Comparison of ENCODE assay signal across 8 mouse cellular contexts in genomic region chr16:77013427-77014320, GRCm38 (mm10). TPM values are rescaled to one million over a fixed set of nuclear protein-coding genes. Genes with fewer than 3 reads are reported as not detected.
DNase-seq lines count a peak whose midpoint lies in the region; ATAC-seq lines count a peak whose summit lies in the region.

Gene Usp25, plus strand, starts transcription at chr16:77013706.

- ATAC-seq in forebrain, embryonic 11.5 days (replicated peaks; ENCODE audit: low FRiP score), result peak; percentile 97
- ATAC-seq in heart, embryonic 15.5 days (replicated peaks; ENCODE audit: insufficient number of reproducible peaks, insufficient read depth, low FRiP score, low read depth), result peak; percentile 93
- peak; percentile 90 for ATAC-seq in liver, embryonic 15.5 days (ENCODE audit: insufficient read depth)
- ATAC-seq in neural tube, embryonic 11.5 days (ENCODE audit: insufficient read depth, low FRiP score, low TSS enrichment), result peak; percentile 97
- peak; percentile 96 for ATAC-seq in stomach, embryonic 16.5 days (ENCODE audit: insufficient read depth, low FRiP score)

- no peaks in the 10 kb centered on the region for H3K9me3 ChIP-seq in forebrain, embryonic 11.5 days (ENCODE audit: control insufficient read depth, low read length)
- H3K9me3 ChIP-seq in heart, embryonic 15.5 days (replicated peaks), result no peaks in the 10 kb centered on the region
- no peaks in the 10 kb centered on the region for H3K9me3 ChIP-seq in liver, embryonic 15.5 days (replicated peaks)
- no peaks in the 10 kb centered on the region for H3K9me3 ChIP-seq in neural tube, embryonic 11.5 days (ENCODE audit: control insufficient read depth, low read length)
- no peaks in the 10 kb centered on the region for H3K9me3 ChIP-seq in stomach, embryonic 16.5 days (replicated peaks; ENCODE audit: control insufficient read depth, low read length)

- no peaks in the 10 kb centered on the region for H3K36me3 ChIP-seq in forebrain, embryonic 11.5 days (ENCODE audit: control insufficient read depth, insufficient read depth, low read length)
- no peaks in the 10 kb centered on the region for H3K36me3 ChIP-seq in heart, embryonic 15.5 days
- peaks cover 7% of the 10 kb centered on the region for H3K36me3 ChIP-seq in liver, embryonic 15.5 days (replicated peaks)
- no peaks in the 10 kb centered on the region for H3K36me3 ChIP-seq in neural tube, embryonic 11.5 days (ENCODE audit: control insufficient read depth, insufficient read depth, low read length)
- no peaks in the 10 kb centered on the region for H3K36me3 ChIP-seq in stomach, embryonic 16.5 days (ENCODE audit: control insufficient read depth, insufficient read depth, low read length)

- peak; percentile 86 to 88 for DNase-seq in CD8-positive naive resting alpha-beta T cell, adult 2 months (ENCODE audit: low read depth in 2 of 2, low spot score in 2 of 2)
- peak; percentile 70 for DNase-seq in c-Kit-positive CD71-negative TER-119-negative erythroid progenitor cells, embryonic 14.5 days (ENCODE audit: low read depth)
- DNase-seq in forebrain, embryonic 11.5 days (ENCODE audit: low spot score), result peak; percentile 96
- peak; percentile 96 for DNase-seq in kidney, postnatal 14 days
- peak; percentile 89 for DNase-seq in neural tube, embryonic 11.5 days (ENCODE audit: low spot score)

- peak within 1 kb of the TSS; percentile 62; the same call in 1 of the 2 replicates for H3K27ac ChIP-seq in forebrain, embryonic 11.5 days (ENCODE audit: low read depth, low read length)
- H3K27ac ChIP-seq in heart, embryonic 15.5 days, result peak within 1 kb of the TSS; percentile 94
- peak within 1 kb of the TSS; percentile 94 for H3K27ac ChIP-seq in liver, embryonic 15.5 days (replicated peaks)
- H3K27ac ChIP-seq in neural tube, embryonic 11.5 days (ENCODE audit: low read depth, low read length), result peak within 1 kb of the TSS; percentile 82
- peak within 1 kb of the TSS; percentile 94 for H3K27ac ChIP-seq in stomach, embryonic 16.5 days (ENCODE audit: low read length)

- WGBS in forebrain, embryonic 11.5 days, result under 1% methylated on average over 61 of the region's 126 CpGs
- WGBS in heart, embryonic 15.5 days, result under 1% methylated on average over 109 of the region's 126 CpGs
- under 1% methylated on average over 119 of the region's 126 CpGs for WGBS in liver, embryonic 15.5 days (ENCODE audit: insufficient replicate concordance)
- WGBS in neural tube, embryonic 11.5 days, result under 1% methylated on average over 96 of the region's 126 CpGs
- under 1% methylated on average over 120 of the region's 126 CpGs for WGBS in stomach, embryonic 16.5 days

- no peaks in the 10 kb centered on the region for H3K27me3 ChIP-seq in forebrain, embryonic 11.5 days (ENCODE audit: control insufficient read depth, insufficient read depth, low read length)
- no peaks in the 10 kb centered on the region for H3K27me3 ChIP-seq in heart, embryonic 15.5 days
- H3K27me3 ChIP-seq in liver, embryonic 15.5 days, result no peaks in the 10 kb centered on the region
- no peaks in the 10 kb centered on the region for H3K27me3 ChIP-seq in neural tube, embryonic 11.5 days (ENCODE audit: control insufficient read depth, insufficient read depth, low read length)
- no peaks in the 10 kb centered on the region for H3K27me3 ChIP-seq in stomach, embryonic 16.5 days (ENCODE audit: control insufficient read depth, insufficient read depth, low read length)

- peak within 1 kb of the TSS; percentile 80 for H3K9ac ChIP-seq in forebrain, embryonic 11.5 days (ENCODE audit: low read length)
- peak within 1 kb of the TSS; percentile 97 for H3K9ac ChIP-seq in heart, embryonic 15.5 days
- peak within 1 kb of the TSS; percentile 98 for H3K9ac ChIP-seq in liver, embryonic 15.5 days
- peak within 1 kb of the TSS; percentile 88 for H3K9ac ChIP-seq in neural tube, embryonic 11.5 days (ENCODE audit: low read length)
- H3K9ac ChIP-seq in stomach, embryonic 16.5 days (ENCODE audit: low read length), result peak within 1 kb of the TSS; percentile 96

- peak within 1 kb of the TSS; percentile 82 for H3K4me3 ChIP-seq in forebrain, embryonic 11.5 days (ENCODE audit: low read depth, low read length)
- peak within 1 kb of the TSS; percentile 95 for H3K4me3 ChIP-seq in heart, embryonic 15.5 days
- peak within 1 kb of the TSS; percentile 96 for H3K4me3 ChIP-seq in liver, embryonic 15.5 days (replicated peaks)
- peak within 1 kb of the TSS; percentile 81 for H3K4me3 ChIP-seq in neural tube, embryonic 11.5 days (ENCODE audit: low read depth, low read length)
- peak within 1 kb of the TSS; percentile 83 for H3K4me3 ChIP-seq in stomach, embryonic 16.5 days (replicated peaks; ENCODE audit: low read length)

- peaks cover 2% of the 10 kb centered on the region; the same call in 1 of the 2 replicates for H3K4me1 ChIP-seq in forebrain, embryonic 11.5 days (replicated peaks; ENCODE audit: control insufficient read depth, insufficient read depth, low read length)
- H3K4me1 ChIP-seq in heart, embryonic 15.5 days (replicated peaks), result peaks cover 15% of the 10 kb centered on the region
- peaks cover 27% of the 10 kb centered on the region for H3K4me1 ChIP-seq in liver, embryonic 15.5 days (replicated peaks)
- H3K4me1 ChIP-seq in neural tube, embryonic 11.5 days (ENCODE audit: control insufficient read depth, insufficient read depth, low read length), result peaks cover 12% of the 10 kb centered on the region
- H3K4me1 ChIP-seq in stomach, embryonic 16.5 days (ENCODE audit: control insufficient read depth, insufficient read depth, low read length), result peaks cover 10% of the 10 kb centered on the region

- H3K4me2 ChIP-seq in forebrain, embryonic 11.5 days (ENCODE audit: low read depth, low read length, severe bottlenecking), result peak within 1 kb of the TSS; percentile 70
- peak within 1 kb of the TSS; percentile 71 for H3K4me2 ChIP-seq in heart, embryonic 15.5 days
- H3K4me2 ChIP-seq in liver, embryonic 15.5 days, result peak within 1 kb of the TSS; percentile 74
- peak within 1 kb of the TSS; percentile 73 for H3K4me2 ChIP-seq in neural tube, embryonic 11.5 days (ENCODE audit: low read depth)
- peak within 1 kb of the TSS; percentile 59 for H3K4me2 ChIP-seq in stomach, embryonic 16.5 days (ENCODE audit: low read depth, low read length)

RNA-seq across cellular contexts. Expression of gene Usp25, which starts in this region (rescaled TPM):
- polyA plus RNA-seq in forebrain, embryonic 11.5 days (2014; fragmentation: Nextera tagmentation; extraction: Ambion mirVana), result 23.8 and 31.3 TPM in 2 replicates
- polyA plus RNA-seq in heart, embryonic 15.5 days (2015; fragmentation: Nextera tagmentation; extraction: Ambion mirVana), result 20.4 and 24.9 TPM in 2 replicates
- polyA plus RNA-seq in liver, embryonic 15.5 days (2015; fragmentation: Nextera tagmentation; extraction: Ambion mirVana), result 39.5 and 41.4 TPM in 2 replicates
- 28.6 and 30.5 TPM in 2 replicates for polyA plus RNA-seq in neural tube, embryonic 11.5 days (2014; fragmentation: Nextera tagmentation; extraction: Ambion mirVana)
- polyA plus RNA-seq in stomach, embryonic 16.5 days (2015; fragmentation: Nextera tagmentation; extraction: Ambion mirVana), result 12.0 and 13.1 TPM in 2 replicates

Comparison
In these comparisons a context has a peak if more than half of its experiments do, and no peak if none do; other contexts are left out.
1. Peak in every context shown above with its lines: DNase-seq, ATAC-seq, H3K4me3 ChIP-seq and H3K27ac ChIP-seq.